Mouse (Mus musculus): ENCODE results near the gene Nisch. TPM values are rescaled to one million over a fixed set of nuclear protein-coding genes. Genes with fewer than 3 reads are reported as not detected.

The Nisch gene
- total RNA-seq, 1 experiment from 2014 or later = 393 TPM

GRCm38 (mm10) chr14:31161191-31161590, 55.6 kb downstream of the Nisch start:
- DNase-seq = no peak

- no peak for DNase-seq
Observed at GRCm38 (mm10) chr14:31160196-31161150, 56.3 kb downstream of the Nisch start.

GRCm38 (mm10) chr14:31145694-31146093, 71.1 kb downstream of the Nisch start:
- no peak for DNase-seq

- DNase-seq = no peak
Observed at GRCm38 (mm10) chr14:31141011-31141410, 75.7 kb downstream of the Nisch start.

- DNase-seq = no peak
Observed at GRCm38 (mm10) chr14:31140141-31140540, 76.6 kb downstream of the Nisch start.

GRCm38 (mm10) chr14:31139666-31140065, 77.1 kb downstream of the Nisch start:
- no peak for DNase-seq

GRCm38 (mm10) chr14:31138897-31139429, 77.8 kb downstream of the Nisch start:
- DNase-seq = peak; percentile 1

GRCm38 (mm10) chr14:31138219-31138896, 78.4 kb downstream of the Nisch start:
- no peak for DNase-seq

GRCm38 (mm10) chr14:31137791-31138190, 79.0 kb downstream of the Nisch start:
- no peak for DNase-seq

- no peak for DNase-seq
Observed at GRCm38 (mm10) chr14:31137281-31137595, 79.5 kb downstream of the Nisch start.

- no peak for DNase-seq
Observed at GRCm38 (mm10) chr14:31136411-31137280, 80.1 kb downstream of the Nisch start.

- no peak for DNase-seq
Observed at GRCm38 (mm10) chr14:31135495-31136410, 81.0 kb downstream of the Nisch start.

GRCm38 (mm10) chr14:31134015-31135000, 82.4 kb downstream of the Nisch start:
- no peak for DNase-seq

- DNase-seq = no peak
Observed at GRCm38 (mm10) chr14:31133023-31133665, 83.6 kb downstream of the Nisch start.

GRCm38 (mm10) chr14:31132491-31132975, 84.2 kb downstream of the Nisch start:
- DNase-seq = no peak

- no peak for DNase-seq
Observed at GRCm38 (mm10) chr14:31132031-31132430, 84.7 kb downstream of the Nisch start.

GRCm38 (mm10) chr14:31131272-31131821, 85.4 kb downstream of the Nisch start:
- DNase-seq = no peak

All from adrenal gland, postnatal 25 days (tissue).